Mouse (Mus musculus) kidney, embryonic 16.5 days (tissue): ENCODE data around the gene St3gal2. TPM values are rescaled to one million over a fixed set of nuclear protein-coding genes. Genes with fewer than 3 reads are reported as not detected.
"Not testable (repeated sequence)": the region's sequence is repeated elsewhere in the genome, so short reads cannot be mapped to it uniquely, and the experiment has no call there.

Experiments used
- ATAC-seq: fragments of 200-750 bp; cut with Nextera tagmentation; 2 replicates; pipeline ENCODE4 v1.8.0; 2017; ENCODE audit warnings: moderate TSS enrichment; ENCODE audit not compliant: low FRiP score, low TSS enrichment
- H3K27ac ChIP-seq: fragments of 300-500 bp; sonication (generic); 2 replicates; pipeline ENCODE4 v1.5.1; 2014; ENCODE audit warnings: low read length
- H3K27me3 ChIP-seq: fragments of 300-500 bp; sonication (generic); 2 replicates; pipeline ENCODE4 v1.6.1; 2014; ENCODE audit warnings: low read length, control low read depth, mixed read lengths; ENCODE audit not compliant: insufficient read depth
- H3K36me3 ChIP-seq: fragments of 300-500 bp; sonication (generic); 2 replicates; pipeline ENCODE4 v1.6.1; 2014; ENCODE audit warnings: low read length, control low read depth, mixed read lengths; ENCODE audit not compliant: insufficient read depth
- H3K4me1 ChIP-seq: fragments of 300-500 bp; sonication (generic); 2 replicates; pipeline ENCODE4 v1.6.1; 2014; ENCODE audit warnings: low read length, control low read depth, mixed read lengths; ENCODE audit not compliant: insufficient read depth
- H3K4me2 ChIP-seq: fragments of 300-500 bp; sonication (generic); replicated peaks from 2 replicates; pipeline ENCODE4 v1.6.1; 2014; ENCODE audit warnings: low read depth, low read length
- H3K4me3 ChIP-seq: fragments of 300-500 bp; sonication (generic); 2 replicates; pipeline ENCODE4 v1.5.1; 2014; ENCODE audit warnings: mild to moderate bottlenecking, low read length
- H3K9ac ChIP-seq: fragments of 300-500 bp; sonication (generic); replicated peaks from 2 replicates; pipeline ENCODE4 v1.6.1; 2014; ENCODE audit warnings: low read length
- H3K9me3 ChIP-seq: fragments of 300-500 bp; sonication (generic); 2 replicates; pipeline ENCODE4 v1.6.1; 2016; ENCODE audit warnings: low read length, control low read depth
- WGBS: fragments of 180-500 bp; shearing (Covaris S2); extraction: QIAGEN DNeasy Blood & Tissue Kit; methylation state at CpG from one replicate; pipeline ENCODE4 v1.1.7; 2014; 5-methylcytosine and 5-hydroxymethylcytosine counted together
- polyA plus RNA-seq: library from polyadenylated mRNA; unstranded; fragments of >200 nt; fragmentation: Nextera tagmentation; extraction: Ambion mirVana; gene quantifications from 2 replicates; pipeline ENCODE4 v1.2.1, GENCODE M21; 2015

The St3gal2 gene
- polyA plus RNA-seq, 1 experiment from 2014 or later: 25.1 TPM

- Histone ChIP-seq H3K9ac (no peak overlapping the region), H3K4me1 (peaks cover 2% of the 10 kb centered on the region; the same call in 1 of the 2 replicates), H3K27ac (no peak overlapping the region), H3K4me2 (no peak overlapping the region), H3K36me3 (no peaks in the 10 kb centered on the region), H3K9me3 (no peaks in the 10 kb centered on the region), H3K4me3 (no peak overlapping the region), H3K27me3 (no peaks in the 10 kb centered on the region)
- 86% methylated on average over 1 of the region's 1 CpGs for WGBS
- no peak for ATAC-seq
Measured at GRCm38 (mm10) chr8:110906682-110907081, 13.0 kb upstream of the St3gal2 start.

GRCm38 (mm10) chr8:110909850-110910249 lies 9.9 kb upstream of the St3gal2 start:
- not testable (repeated sequence) for ATAC-seq, H3K9ac ChIP-seq, H3K4me2 ChIP-seq, H3K9me3 ChIP-seq, H3K27ac ChIP-seq, H3K4me3 ChIP-seq, H3K4me1 ChIP-seq, H3K36me3 ChIP-seq, H3K27me3 ChIP-seq

GRCm38 (mm10) chr8:110911576-110912570 lies 7.8 kb upstream of the St3gal2 start:
- ATAC-seq: no peak
- no peak overlapping the region for H3K9ac ChIP-seq
- no peaks in the 10 kb centered on the region for H3K4me1 ChIP-seq
- H3K36me3 ChIP-seq: no peaks in the 10 kb centered on the region
- H3K9me3 ChIP-seq: no peaks in the 10 kb centered on the region
- no peak overlapping the region for H3K4me3 ChIP-seq
- H3K4me2 ChIP-seq: no peak overlapping the region
- no peak overlapping the region for H3K27ac ChIP-seq
- 84% methylated on average over 15 of the region's 15 CpGs for WGBS
- no peaks in the 10 kb centered on the region for H3K27me3 ChIP-seq

GRCm38 (mm10) chr8:110917415-110917814 lies 2.3 kb upstream of the St3gal2 start:
- Histone ChIP-seq H3K4me2 (no peak overlapping the region), H3K27me3 (no peaks in the 10 kb centered on the region), H3K9ac (no peak overlapping the region), H3K4me3 (no peak overlapping the region), H3K36me3 (no peaks in the 10 kb centered on the region), H3K9me3 (no peaks in the 10 kb centered on the region), H3K4me1 (peaks cover 42% of the 10 kb centered on the region), H3K27ac (peak overlapping the region; percentile 52)
- peak; percentile 10; the same call in 1 of the 2 replicates for ATAC-seq
- 25% methylated on average over 2 of the region's 2 CpGs for WGBS

GRCm38 (mm10) chr8:110918027-110918426 lies 1.7 kb upstream of the St3gal2 start:
- H3K4me2 ChIP-seq: no peak overlapping the region
- peak overlapping the region; percentile 52 for H3K27ac ChIP-seq
- peaks cover 42% of the 10 kb centered on the region for H3K4me1 ChIP-seq
- no peaks in the 10 kb centered on the region for H3K9me3 ChIP-seq
- no peaks in the 10 kb centered on the region for H3K27me3 ChIP-seq
- H3K9ac ChIP-seq: no peak overlapping the region; the same call in 1 of the 2 replicates
- ATAC-seq: no peak
- WGBS: 51% methylated on average over 11 of the region's 11 CpGs
- H3K36me3 ChIP-seq: no peaks in the 10 kb centered on the region
- H3K4me3 ChIP-seq: no peak overlapping the region

GRCm38 (mm10) chr8:110918460-110918859 lies 1.3 kb upstream of the St3gal2 start:
- no peak for ATAC-seq
- Histone ChIP-seq H3K4me3 (no peak overlapping the region), H3K9me3 (no peaks in the 10 kb centered on the region), H3K27ac (peak overlapping the region; percentile 52), H3K36me3 (no peaks in the 10 kb centered on the region), H3K4me1 (peaks cover 42% of the 10 kb centered on the region), H3K4me2 (no peak overlapping the region), H3K9ac (no peak overlapping the region), H3K27me3 (no peaks in the 10 kb centered on the region)
- 27% methylated on average over 8 of the region's 8 CpGs for WGBS

- peak overlapping the region; percentile 87 for H3K9ac ChIP-seq
- peak overlapping the region; percentile 84 for H3K4me3 ChIP-seq
- under 1% methylated on average over 30 of the region's 37 CpGs for WGBS
- H3K36me3 ChIP-seq: no peaks in the 10 kb centered on the region
- no peaks in the 10 kb centered on the region for H3K9me3 ChIP-seq
- H3K27ac ChIP-seq: peak overlapping the region; percentile 62
- ATAC-seq: peak; percentile 29
- H3K4me2 ChIP-seq: peak overlapping the region; percentile 83
- H3K27me3 ChIP-seq: no peaks in the 10 kb centered on the region
- peaks cover 42% of the 10 kb centered on the region for H3K4me1 ChIP-seq
Measured at GRCm38 (mm10) chr8:110920032-110920772, 480 bp downstream of the St3gal2 start.

- H3K9ac ChIP-seq: peak overlapping the region; percentile 87
Measured at GRCm38 (mm10) chr8:110920773-110921277, 1.1 kb downstream of the St3gal2 start.

GRCm38 (mm10) chr8:110921492-110922230 lies 1.9 kb downstream of the St3gal2 start:
- Histone ChIP-seq H3K36me3 (no peaks in the 10 kb centered on the region), H3K9me3 (no peaks in the 10 kb centered on the region), H3K27me3 (no peaks in the 10 kb centered on the region), H3K4me2 (peak overlapping the region; percentile 83), H3K4me1 (peaks cover 42% of the 10 kb centered on the region), H3K9ac (peak overlapping the region; percentile 27; the same call in 1 of the 2 replicates), H3K27ac (peak overlapping the region; percentile 62), H3K4me3 (peak overlapping the region; percentile 84)
- WGBS: 16% methylated on average over 7 of the region's 7 CpGs
- ATAC-seq: peak; percentile 21; the same call in 1 of the 2 replicates

More at GRCm38 (mm10) chr8:110920773-110921277, 1.1 kb downstream of the St3gal2 start:
- 15% methylated on average over 3 of the region's 3 CpGs for WGBS
- peaks cover 42% of the 10 kb centered on the region for H3K4me1 ChIP-seq
- peak overlapping the region; percentile 83 for H3K4me2 ChIP-seq
- H3K27me3 ChIP-seq: no peaks in the 10 kb centered on the region
- H3K9me3 ChIP-seq: no peaks in the 10 kb centered on the region
- no peak for ATAC-seq
- H3K36me3 ChIP-seq: no peaks in the 10 kb centered on the region
- H3K27ac ChIP-seq: peak overlapping the region; percentile 62
- peak overlapping the region; percentile 84 for H3K4me3 ChIP-seq
